Mouse (Mus musculus): ENCODE results near the gene Ergic1.

DNA sequence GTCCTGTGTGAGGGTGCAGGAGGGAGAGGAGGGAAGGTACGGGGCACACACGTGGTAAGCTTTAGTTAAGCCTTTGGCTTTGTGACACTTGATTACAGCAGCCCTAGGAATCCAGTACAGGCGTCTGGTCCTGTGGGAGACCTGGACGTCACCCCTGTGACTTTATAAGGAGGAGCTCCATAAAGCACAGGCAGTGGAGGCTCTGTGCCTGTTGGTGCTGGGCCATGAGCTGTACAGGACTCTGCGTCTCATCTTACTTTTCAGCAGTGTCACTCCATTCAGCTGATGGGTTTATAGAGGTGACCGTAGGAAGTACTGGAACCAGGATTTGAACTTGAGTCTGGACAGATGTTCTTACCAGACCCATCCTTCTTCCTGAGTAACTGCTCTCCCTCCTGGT is 62.7 kb downstream of the Ergic1 start:
- no peak for TF ChIP-seq GATA1 (IDR thresholded peaks at IDR 0.05; ENCODE audit: borderline replicate concordance, low read length)
- no peak for TF ChIP-seq FLI1 (IDR thresholded peaks at IDR 0.05; ENCODE audit: low read length)
